Mouse (Mus musculus) stomach, embryonic 16.5 days (tissue): ENCODE results near the gene Psat1. TPM values are rescaled to one million over a fixed set of nuclear protein-coding genes. Genes with fewer than 3 reads are reported as not detected.
A peak's percentile ranks its signal among the peaks of the same experiment; 100 is the strongest.

Experiments
- ATAC-seq: fragments of 200-750 bp; cut with Nextera tagmentation; 2 replicates; pipeline ENCODE4 v1.8.0; 2017; ENCODE audit warnings: moderate number of reproducible peaks, moderate TSS enrichment; ENCODE audit not compliant: insufficient read depth, low FRiP score
- H3K27ac ChIP-seq: fragments of 300-500 bp; sonication (generic); 2 replicates; pipeline ENCODE4 v1.5.1; 2014; ENCODE audit warnings: low read length
- H3K27me3 ChIP-seq: fragments of 300-500 bp; sonication (generic); 2 replicates; pipeline ENCODE4 v1.6.1; 2014; ENCODE audit warnings: low read length, control low read depth, mixed read lengths; ENCODE audit not compliant: control insufficient read depth, insufficient read depth
- H3K36me3 ChIP-seq: fragments of 300-500 bp; sonication (generic); 2 replicates; pipeline ENCODE4 v1.6.1; 2014; ENCODE audit warnings: low read length; ENCODE audit not compliant: control insufficient read depth, insufficient read depth
- H3K4me1 ChIP-seq: fragments of 300-500 bp; sonication (generic); 2 replicates; pipeline ENCODE4 v1.6.1; 2014; ENCODE audit warnings: low read length, control low read depth, mixed read lengths; ENCODE audit not compliant: control insufficient read depth, insufficient read depth
- H3K4me2 ChIP-seq: fragments of 300-500 bp; sonication (generic); 2 replicates; pipeline ENCODE4 v1.6.1; 2014; ENCODE audit warnings: low read depth, low read length, mixed read lengths
- H3K4me3 ChIP-seq: fragments of 300-500 bp; sonication (generic); replicated peaks from 2 replicates; pipeline ENCODE4 v1.5.1; 2014; ENCODE audit warnings: mild to moderate bottlenecking, low read length
- H3K9ac ChIP-seq: fragments of 300-500 bp; sonication (generic); 2 replicates; pipeline ENCODE4 v1.6.1; 2014; ENCODE audit warnings: low read length
- H3K9me3 ChIP-seq: fragments of 300-500 bp; sonication (generic); replicated peaks from 2 replicates; pipeline ENCODE4 v1.6.1; 2016; ENCODE audit warnings: low read length, control low read depth; ENCODE audit not compliant: control insufficient read depth
- WGBS: fragments of 180-500 bp; shearing (Covaris S2); extraction: QIAGEN DNeasy Blood & Tissue Kit; methylation state at CpG from one replicate; pipeline ENCODE4 v1.1.7; 2014; 5-methylcytosine and 5-hydroxymethylcytosine counted together
- polyA plus RNA-seq: library from polyadenylated mRNA; unstranded; fragments of >200 nt; fragmentation: Nextera tagmentation; extraction: Ambion mirVana; gene quantifications from 2 replicates; pipeline ENCODE4 v1.2.1, GENCODE M21; 2015

Gene Psat1
- polyA plus RNA-seq, 1 experiment from 2014 or later: 106 TPM

DNA sequence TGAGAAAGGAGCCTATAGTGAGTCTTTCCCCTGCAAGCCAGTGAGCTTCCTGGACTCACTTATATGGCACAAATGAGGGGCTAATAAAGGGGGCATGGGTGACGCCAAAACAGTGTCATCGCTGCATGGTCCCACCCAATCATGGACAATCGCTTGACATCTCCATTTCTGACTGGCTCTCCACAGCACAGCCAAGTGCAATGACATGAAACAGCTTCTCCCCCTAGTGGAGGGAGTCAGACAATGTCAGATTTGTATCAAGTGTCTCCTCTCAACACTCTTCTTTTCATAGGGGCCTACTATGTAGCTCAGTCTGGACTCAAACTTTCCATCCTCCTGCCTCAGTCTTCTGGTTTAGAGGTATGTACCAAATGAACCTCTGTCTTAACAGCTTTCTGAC is 17.9 kb upstream of the Psat1 start:
- Histone ChIP-seq H3K9ac (no peak overlapping the region), H3K9me3 (no peaks in the 10 kb centered on the region), H3K4me2 (no peak overlapping the region), H3K4me1 (no peaks in the 10 kb centered on the region), H3K27me3 (no peaks in the 10 kb centered on the region), H3K36me3 (peaks cover 5% of the 10 kb centered on the region; the same call in 1 of the 2 replicates), H3K27ac (no peak overlapping the region), H3K4me3 (no peak overlapping the region)
- 61% methylated on average over 3 of the region's 3 CpGs for WGBS
- ATAC-seq: peak; percentile 62; the same call in 1 of the 2 replicates

DNA sequence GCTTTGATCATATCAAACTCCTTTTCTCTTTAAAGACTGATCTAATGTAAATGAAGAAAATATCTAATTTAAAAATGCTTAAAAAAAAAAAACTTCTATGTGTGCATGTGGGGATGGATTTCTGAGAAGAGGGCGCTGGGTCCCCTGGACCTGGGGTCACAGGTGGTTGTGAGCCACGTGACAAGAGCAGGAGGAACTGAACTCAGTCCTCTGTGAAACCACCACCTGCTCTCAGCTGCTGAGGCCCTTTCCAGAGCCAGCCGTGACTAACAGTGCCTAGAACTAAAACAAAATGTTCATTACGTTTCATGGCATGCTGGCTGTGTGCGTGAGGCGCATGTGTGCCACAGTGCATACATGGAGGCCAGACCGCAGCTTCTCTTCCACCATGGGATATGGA is 17.4 kb upstream of the Psat1 start:
- no peak overlapping the region for H3K27ac ChIP-seq
- H3K27me3 ChIP-seq: no peaks in the 10 kb centered on the region
- no peak for ATAC-seq
- H3K9ac ChIP-seq: no peak overlapping the region
- no peaks in the 10 kb centered on the region for H3K9me3 ChIP-seq
- peaks cover 5% of the 10 kb centered on the region; the same call in 1 of the 2 replicates for H3K36me3 ChIP-seq
- H3K4me3 ChIP-seq: no peak overlapping the region
- no peaks in the 10 kb centered on the region for H3K4me1 ChIP-seq
- no peak overlapping the region for H3K4me2 ChIP-seq
- 91% methylated on average over 7 of the region's 7 CpGs for WGBS

DNA sequence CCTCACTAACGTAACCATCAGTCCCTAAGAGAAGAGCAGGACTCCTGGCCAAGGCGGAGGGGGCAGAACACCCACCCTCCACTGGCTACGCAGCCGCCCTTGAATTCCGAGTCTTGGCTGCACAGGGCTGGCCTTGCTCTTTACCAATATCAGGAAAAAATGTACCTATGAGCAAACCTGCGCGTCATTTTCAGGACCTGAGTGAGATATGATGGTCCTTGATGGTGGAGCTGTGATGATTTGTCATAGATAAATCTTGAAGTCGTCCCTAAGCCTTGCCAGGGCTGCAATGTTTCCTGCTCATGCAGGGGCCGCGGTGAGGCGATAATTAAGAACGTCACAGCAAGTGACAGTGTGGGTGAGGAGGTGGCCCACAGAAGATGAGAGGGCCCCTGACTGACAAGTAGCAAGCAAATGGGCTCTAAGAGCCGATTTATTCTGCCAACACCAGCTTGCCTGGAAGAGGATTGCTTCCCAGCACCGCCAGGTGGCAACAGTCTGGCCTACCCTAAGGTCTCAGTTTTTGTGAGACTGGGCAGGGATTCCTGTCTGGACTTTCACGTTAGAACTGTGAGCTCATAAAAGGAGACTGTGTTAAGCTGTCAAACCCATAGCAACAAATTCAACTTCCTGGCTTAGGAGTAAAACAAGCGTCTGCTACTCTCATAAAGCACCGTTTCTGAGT is 16.0 kb upstream of the Psat1 start:
- Histone ChIP-seq H3K4me3 (no peak overlapping the region), H3K4me2 (no peak overlapping the region), H3K9me3 (no peaks in the 10 kb centered on the region), H3K27me3 (no peaks in the 10 kb centered on the region), H3K9ac (no peak overlapping the region), H3K36me3 (peaks cover 5% of the 10 kb centered on the region; the same call in 1 of the 2 replicates), H3K27ac (no peak overlapping the region), H3K4me1 (no peaks in the 10 kb centered on the region)
- no peak for ATAC-seq
- WGBS: 84% methylated on average over 17 of the region's 17 CpGs

DNA sequence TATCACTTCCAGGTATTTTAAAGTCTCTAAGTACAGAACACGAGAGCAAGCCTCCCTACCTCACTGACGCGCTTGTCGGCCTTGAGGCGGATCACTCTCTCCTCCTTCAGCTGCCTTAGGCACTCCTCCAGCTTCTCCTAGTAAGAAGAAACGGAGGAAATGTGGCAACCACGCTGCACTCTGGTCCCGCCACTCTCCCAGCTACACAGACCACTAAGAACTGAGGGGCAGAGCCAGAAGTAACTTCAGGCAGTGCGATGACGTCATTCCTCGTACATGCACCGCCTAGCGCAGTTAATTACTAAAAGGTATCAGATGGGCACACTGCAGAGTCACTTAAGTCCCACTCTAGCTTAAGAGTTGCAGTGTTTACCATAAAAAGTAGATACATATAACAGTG is 15.2 kb upstream of the Psat1 start:
- ATAC-seq: no peak
- no peak overlapping the region for H3K27ac ChIP-seq
- no peak overlapping the region for H3K4me3 ChIP-seq
- no peaks in the 10 kb centered on the region for H3K9me3 ChIP-seq
- H3K27me3 ChIP-seq: no peaks in the 10 kb centered on the region
- no peaks in the 10 kb centered on the region for H3K4me1 ChIP-seq
- no peak overlapping the region for H3K9ac ChIP-seq
- H3K4me2 ChIP-seq: no peak overlapping the region
- WGBS: 85% methylated on average over 13 of the region's 13 CpGs
- peaks cover 5% of the 10 kb centered on the region; the same call in 1 of the 2 replicates for H3K36me3 ChIP-seq

DNA sequence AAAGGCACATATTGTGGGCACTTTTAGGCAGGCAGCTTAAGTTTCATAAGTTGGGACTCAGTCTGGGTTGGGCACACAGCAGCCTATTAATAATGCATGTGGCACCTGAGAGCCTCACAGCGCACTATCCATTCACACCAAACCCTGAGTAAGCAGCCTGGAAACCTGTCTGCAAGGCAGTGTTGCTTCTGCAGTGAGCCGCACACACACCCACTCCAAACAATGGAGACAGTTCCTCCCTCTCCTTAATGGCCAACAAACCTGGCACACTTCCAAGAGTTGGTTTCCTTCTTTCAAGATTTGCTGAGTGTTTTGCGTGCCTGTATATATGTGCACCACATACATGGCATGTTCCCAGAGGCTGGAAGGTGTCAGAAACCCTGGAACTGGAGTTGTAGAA is 3.1 kb upstream of the Psat1 start:
- H3K9me3 ChIP-seq: no peaks in the 10 kb centered on the region; the same call in 1 of the 2 replicates
- peaks cover 3% of the 10 kb centered on the region; the same call in 1 of the 2 replicates for H3K36me3 ChIP-seq
- no peak overlapping the region for H3K9ac ChIP-seq
- no peaks in the 10 kb centered on the region for H3K27me3 ChIP-seq
- H3K27ac ChIP-seq: no peak overlapping the region
- no peak overlapping the region for H3K4me3 ChIP-seq
- ATAC-seq: peak; percentile 62; the same call in 1 of the 2 replicates
- H3K4me2 ChIP-seq: no peak overlapping the region
- 52% methylated on average over 3 of the region's 3 CpGs for WGBS
- no peaks in the 10 kb centered on the region; the same call in none of the 2 replicates for H3K4me1 ChIP-seq

DNA sequence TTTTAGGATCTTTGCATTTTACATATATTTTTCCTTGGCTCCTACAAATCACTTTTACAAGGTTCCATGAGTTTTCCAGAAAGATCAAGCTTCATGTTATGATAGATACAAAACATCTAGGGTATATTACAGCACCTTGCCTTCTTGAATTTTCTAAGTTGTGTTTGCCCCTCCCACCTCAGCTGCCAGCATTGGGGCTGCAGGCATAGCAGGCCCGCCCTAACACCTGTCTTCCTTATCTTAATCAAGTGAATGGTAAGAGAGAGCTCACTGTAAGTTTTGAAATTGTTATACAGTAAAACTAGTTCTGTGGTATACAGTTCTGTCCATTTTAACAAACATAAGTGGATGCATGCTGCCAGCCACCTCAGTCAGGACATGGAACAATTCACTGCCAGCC is 1.7 kb upstream of the Psat1 start:
- no peak overlapping the region for H3K4me2 ChIP-seq
- WGBS: 73% methylated on average over 1 of the region's 1 CpGs
- H3K9me3 ChIP-seq: no peaks in the 10 kb centered on the region; the same call in 1 of the 2 replicates
- no peaks in the 10 kb centered on the region for H3K27me3 ChIP-seq
- no peak overlapping the region for H3K27ac ChIP-seq
- ATAC-seq: no peak
- H3K36me3 ChIP-seq: no peaks in the 10 kb centered on the region
- H3K4me1 ChIP-seq: no peaks in the 10 kb centered on the region; the same call in none of the 2 replicates
- H3K9ac ChIP-seq: no peak overlapping the region
- H3K4me3 ChIP-seq: no peak overlapping the region

DNA sequence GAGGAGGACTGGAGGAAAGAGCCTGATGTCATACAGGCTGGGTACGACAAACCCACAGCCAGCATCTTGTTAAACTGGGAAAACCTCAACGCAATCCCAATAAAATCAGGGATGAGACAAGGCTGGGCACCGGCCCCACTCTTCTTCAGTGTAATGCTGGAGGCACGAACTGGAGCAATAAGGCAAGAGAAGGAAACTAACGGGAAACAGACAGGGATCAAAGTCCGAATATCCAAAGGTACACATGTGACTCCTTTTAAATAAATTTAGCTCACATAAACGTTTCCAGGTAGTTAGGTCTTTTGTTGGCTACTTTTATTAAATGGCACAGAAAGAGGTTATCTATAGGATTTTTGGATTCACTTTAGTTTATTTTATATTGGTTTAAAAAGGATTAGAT is 1.3 kb upstream of the Psat1 start:
- WGBS: 81% methylated on average over 7 of the region's 7 CpGs
- Histone ChIP-seq H3K36me3 (no peaks in the 10 kb centered on the region), H3K9me3 (no peaks in the 10 kb centered on the region; the same call in 1 of the 2 replicates), H3K9ac (no peak overlapping the region), H3K4me3 (no peak overlapping the region), H3K4me1 (no peaks in the 10 kb centered on the region; the same call in none of the 2 replicates), H3K27ac (no peak overlapping the region), H3K27me3 (no peaks in the 10 kb centered on the region), H3K4me2 (no peak overlapping the region)
- ATAC-seq: no peak

DNA sequence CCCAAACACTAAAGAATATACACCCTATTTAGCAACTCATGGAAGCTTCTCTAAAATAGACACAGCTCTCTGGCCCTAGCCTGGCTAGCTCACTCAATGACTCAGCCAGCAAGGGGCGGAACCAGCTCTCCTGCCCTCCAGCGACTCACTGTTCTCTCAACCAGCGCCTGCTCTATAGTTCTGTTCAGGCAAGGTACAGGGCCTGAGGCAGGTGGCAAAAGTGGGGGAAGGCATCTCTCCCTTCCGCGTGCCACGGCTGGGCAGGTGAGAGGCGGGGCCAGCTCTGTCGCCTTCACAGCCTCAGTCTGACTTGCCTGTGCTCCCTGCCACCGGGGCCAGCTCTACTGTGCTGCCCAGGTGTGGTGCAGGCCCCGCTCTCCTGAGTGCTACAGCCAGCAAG is 474 bp downstream of the Psat1 start:
- peak overlapping the region; percentile 67 for H3K27ac ChIP-seq
- no peak overlapping the region for H3K4me2 ChIP-seq
- H3K36me3 ChIP-seq: no peaks in the 10 kb centered on the region
- WGBS: 57% methylated on average over 10 of the region's 10 CpGs
- no peaks in the 10 kb centered on the region; the same call in none of the 2 replicates for H3K4me1 ChIP-seq
- peak; percentile 88 for ATAC-seq
- no peak overlapping the region for H3K9ac ChIP-seq
- no peaks in the 10 kb centered on the region for H3K27me3 ChIP-seq
- no peak overlapping the region for H3K4me3 ChIP-seq
- H3K9me3 ChIP-seq: no peaks in the 10 kb centered on the region; the same call in 1 of the 2 replicates

DNA sequence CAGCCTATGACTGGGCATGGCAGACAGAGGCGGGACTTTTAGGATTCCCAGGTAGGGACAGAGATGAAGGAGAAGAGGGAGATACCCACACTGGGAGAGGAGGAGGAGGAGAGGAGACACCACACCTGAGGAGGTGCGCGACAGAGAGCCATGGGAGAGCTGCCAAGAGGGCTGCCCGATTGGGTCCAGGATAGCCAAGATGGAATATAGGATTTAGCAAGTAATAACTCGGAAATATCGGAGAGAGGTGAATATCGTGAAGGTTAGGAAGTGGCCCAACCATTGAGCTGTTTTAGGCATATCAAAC is 4.1 kb downstream of the Psat1 start:
- Histone ChIP-seq H3K27me3 (no peaks in the 10 kb centered on the region), H3K9ac (no peak overlapping the region), H3K27ac (no peak overlapping the region), H3K4me2 (no peak overlapping the region), H3K9me3 (no peaks in the 10 kb centered on the region), H3K4me3 (no peak overlapping the region), H3K4me1 (no peaks in the 10 kb centered on the region; the same call in 1 of the 2 replicates), H3K36me3 (no peaks in the 10 kb centered on the region)
- 83% methylated on average over 7 of the region's 7 CpGs for WGBS
- no peak for ATAC-seq
